Mouse (Mus musculus) heart, postnatal 0 days (tissue): Measurements from ENCODE around the gene Slc30a1.

ENCODE experiments used
- CTCF ChIP-seq: IDR thresholded peaks from 2 replicates; pipeline ENCODE4 v1.5.1; 2016; ENCODE audit warnings: antibody characterized with exemption, control low read depth, low read depth
- EP300 ChIP-seq: IDR thresholded peaks from 2 replicates; pipeline ENCODE4 v1.6.1; 2016; ENCODE audit warnings: antibody characterized with exemption, low read depth

DNA sequence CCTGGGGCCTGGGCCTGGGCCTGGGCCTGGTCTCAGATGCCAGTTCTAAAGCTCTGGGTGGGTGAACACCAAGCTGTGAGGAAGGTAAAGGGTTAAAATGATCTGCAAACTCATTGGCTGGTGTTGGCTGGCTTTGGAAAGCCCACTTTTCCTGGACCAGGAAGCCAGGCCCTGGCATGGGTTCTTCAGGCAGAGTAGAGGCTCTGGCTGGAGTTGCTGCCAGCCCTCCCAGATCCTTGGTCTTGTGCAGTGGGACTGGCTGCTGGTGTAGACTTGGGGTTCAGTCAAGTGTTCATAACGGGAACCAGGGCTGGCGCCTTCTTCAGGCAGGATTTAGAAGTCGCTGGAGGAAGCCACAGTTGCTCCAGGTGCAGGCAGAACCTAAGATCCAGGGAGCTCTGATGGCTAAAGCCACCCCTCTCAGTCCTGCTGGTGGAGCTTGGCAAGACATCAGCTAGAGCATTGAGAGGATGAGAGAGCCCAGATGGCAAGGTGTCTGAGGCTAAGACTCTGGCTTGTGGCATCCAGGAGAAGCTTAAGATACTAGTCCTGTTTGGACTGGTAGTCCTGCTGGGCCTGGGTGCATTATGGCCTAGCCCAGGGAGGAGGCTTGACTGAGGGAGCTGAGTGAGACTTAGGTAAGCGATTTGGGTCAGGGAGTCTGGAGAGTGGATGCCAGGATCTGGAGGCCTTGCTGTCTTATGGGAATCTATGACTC lies 42.6 kb upstream of the Slc30a1 start:
- no peak for TF ChIP-seq CTCF
- no peak for TF ChIP-seq EP300
